Mouse (Mus musculus): Measurements from ENCODE around the gene Calm2. TPM values are rescaled to one million over a fixed set of nuclear protein-coding genes. Genes with fewer than 3 reads are reported as not detected.

The Calm2 gene
- polyA plus RNA-seq, 1 experiment from 2014 or later, result 1,064 TPM

DNA sequence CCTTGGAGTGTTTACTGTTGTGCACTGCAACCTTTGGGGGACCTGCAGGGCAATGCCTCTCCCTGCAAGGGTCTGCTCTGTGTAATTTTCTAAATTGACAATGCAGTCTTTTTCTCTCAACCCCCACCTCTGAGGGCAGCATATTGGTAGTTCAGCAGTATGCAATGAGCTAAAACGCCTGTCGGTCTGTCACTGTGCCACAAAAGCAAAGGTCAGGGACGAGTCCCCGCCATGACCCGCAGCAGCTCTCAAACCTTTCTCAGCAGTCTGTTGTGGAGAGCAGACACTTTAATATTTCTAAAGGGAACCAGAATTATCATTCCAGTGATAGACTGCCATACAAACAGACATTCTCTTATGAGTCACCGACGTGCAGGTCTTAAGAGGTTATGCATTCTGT is 11.2 kb upstream of the Calm2 start:
- WGBS, result 59% methylated on average over 7 of the region's 7 CpGs
- 0 out of 2 replicates have a peak, but pooled peaks cover 11% of the 10 kb centered on the region for H3K27me3 ChIP-seq
- H3K4me3 ChIP-seq, result no peak overlapping the region

DNA sequence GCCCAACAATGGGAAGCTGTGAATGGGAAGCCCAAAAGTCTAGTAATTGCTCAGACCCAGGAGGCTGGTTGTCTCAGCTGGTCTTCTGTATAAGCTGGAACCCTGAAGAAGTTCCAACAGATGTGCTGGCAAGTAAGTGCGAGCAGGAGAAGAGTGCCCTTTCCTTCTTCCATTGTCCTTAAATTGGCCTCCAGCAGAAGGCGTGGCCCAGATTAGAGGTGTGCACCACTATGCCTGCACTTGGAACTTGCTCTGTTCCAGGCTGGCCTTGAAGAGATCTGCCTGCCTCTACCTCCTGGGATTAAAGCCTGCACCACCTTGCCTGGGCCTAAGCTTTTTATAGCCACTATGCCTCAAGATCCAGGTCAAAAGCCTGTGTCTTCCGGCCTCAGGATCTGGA is 7.4 kb upstream of the Calm2 start:
- H3K36me3 ChIP-seq, result no peaks in the 10 kb centered on the region
- H3K9ac ChIP-seq (replicated peaks), result no peak overlapping the region
- peaks cover 13% of the 10 kb centered on the region for H3K4me1 ChIP-seq
- no peak overlapping the region for H3K4me3 ChIP-seq
- WGBS, result 96% methylated on average over 3 of the region's 3 CpGs
- peaks cover 2% of the 10 kb centered on the region; the same call in 1 of the 2 replicates for H3K27me3 ChIP-seq
- H3K9me3 ChIP-seq, result no peaks in the 10 kb centered on the region
- no peak overlapping the region for H3K27ac ChIP-seq (replicated peaks)
- H3K4me2 ChIP-seq (replicated peaks), result no peak overlapping the region
- ATAC-seq (ENCODE audit: low FRiP score, low read depth), result no peak

More for the DNA sequence above, 11.2 kb upstream of the Calm2 start:
- Histone ChIP-seq H3K27ac (replicated peaks) (0 out of 2 replicates have a peak overlapping the region, but pooled peaks have one; percentile 15), H3K9me3 (no peaks in the 10 kb centered on the region), H3K4me1 (peaks cover 42% of the 10 kb centered on the region), H3K36me3 (no peaks in the 10 kb centered on the region), H3K4me2 (replicated peaks) (no peak overlapping the region), H3K9ac (replicated peaks) (no peak overlapping the region)
- ATAC-seq (ENCODE audit: low FRiP score, low read depth), result no peak

DNA sequence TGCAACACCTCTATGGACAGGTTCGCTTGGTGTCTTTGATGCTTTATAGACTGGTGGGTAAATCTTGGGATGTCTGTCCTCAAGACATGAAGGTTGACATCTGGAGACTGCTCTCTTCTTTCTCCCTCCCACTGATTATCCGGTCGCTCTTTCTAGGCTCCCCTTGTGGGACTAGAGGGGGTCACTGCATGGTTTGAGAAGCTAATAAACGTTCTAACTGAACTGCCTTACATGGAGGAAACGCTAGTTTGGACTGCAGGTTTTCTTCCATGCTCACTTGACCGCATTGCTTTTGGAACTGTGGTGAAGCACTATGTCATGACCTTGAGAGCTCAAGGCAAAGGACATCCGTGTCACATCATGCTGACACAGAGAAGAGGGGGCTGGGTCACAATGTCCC is 6.6 kb upstream of the Calm2 start:
- no peak overlapping the region for H3K4me3 ChIP-seq
- no peak for ATAC-seq (ENCODE audit: low FRiP score, low read depth)
- H3K4me1 ChIP-seq, result peaks cover 7% of the 10 kb centered on the region; the same call in 1 of the 2 replicates
- no peaks in the 10 kb centered on the region for H3K9me3 ChIP-seq
- no peak overlapping the region for H3K4me2 ChIP-seq (replicated peaks)
- H3K9ac ChIP-seq (replicated peaks), result no peak overlapping the region
- no peaks in the 10 kb centered on the region for H3K36me3 ChIP-seq
- H3K27me3 ChIP-seq, result peaks cover 2% of the 10 kb centered on the region; the same call in 1 of the 2 replicates
- 89% methylated on average over 7 of the region's 7 CpGs for WGBS
- H3K27ac ChIP-seq (replicated peaks), result no peak overlapping the region

DNA sequence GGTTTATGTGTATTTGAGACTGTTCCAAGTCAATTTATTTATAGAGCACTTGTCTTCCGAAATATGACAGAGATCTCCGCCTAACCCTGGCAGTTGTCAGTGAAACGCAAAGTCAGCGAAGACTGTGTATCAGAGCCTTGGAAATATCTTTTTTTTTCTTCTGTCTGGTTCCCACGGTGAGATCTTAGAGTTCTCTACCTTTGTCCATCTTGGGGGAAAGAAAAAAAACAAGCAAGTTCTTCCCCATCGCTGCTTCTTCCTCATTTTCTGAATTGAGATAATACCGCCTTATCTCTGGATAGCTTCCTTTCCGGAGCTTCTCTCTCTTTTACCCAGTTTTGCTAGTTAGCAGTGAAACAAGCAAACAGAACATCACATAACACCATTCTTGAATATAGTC is 2.1 kb upstream of the Calm2 start:
- no peaks in the 10 kb centered on the region for H3K36me3 ChIP-seq
- 92% methylated on average over 8 of the region's 8 CpGs for WGBS
- no peak overlapping the region for H3K27ac ChIP-seq (replicated peaks)
- no peak overlapping the region for H3K4me2 ChIP-seq (replicated peaks)
- H3K4me3 ChIP-seq, result no peak overlapping the region
- no peaks in the 10 kb centered on the region for H3K9me3 ChIP-seq
- H3K9ac ChIP-seq (replicated peaks), result no peak overlapping the region
- peaks cover 2% of the 10 kb centered on the region; the same call in 1 of the 2 replicates for H3K27me3 ChIP-seq
- H3K4me1 ChIP-seq, result peaks cover 19% of the 10 kb centered on the region
- ATAC-seq (ENCODE audit: low FRiP score, low read depth), result no peak

DNA sequence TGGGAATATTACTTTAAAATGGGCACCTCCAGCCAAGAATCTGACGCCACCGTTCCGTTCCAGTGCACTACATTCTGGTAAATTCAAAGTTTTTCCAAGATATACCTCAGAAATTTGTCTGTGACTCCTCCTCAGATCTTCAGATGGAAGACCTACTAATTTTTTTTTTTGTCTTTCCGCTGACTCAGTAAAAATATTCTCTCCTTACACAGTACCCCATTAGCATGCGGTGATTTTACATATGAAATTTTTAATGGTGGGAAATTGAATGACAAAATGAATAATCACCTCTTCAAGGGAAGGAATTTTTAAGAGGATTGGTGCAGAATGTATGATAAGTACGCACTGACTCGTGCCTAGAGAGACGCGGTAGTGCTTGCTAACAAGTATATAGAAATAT is 1.6 kb upstream of the Calm2 start:
- no peak overlapping the region for H3K27ac ChIP-seq (replicated peaks)
- no peak overlapping the region for H3K4me2 ChIP-seq (replicated peaks)
- H3K9me3 ChIP-seq, result no peaks in the 10 kb centered on the region
- H3K36me3 ChIP-seq, result no peaks in the 10 kb centered on the region
- H3K4me1 ChIP-seq, result peaks cover 24% of the 10 kb centered on the region
- peaks cover 2% of the 10 kb centered on the region; the same call in 1 of the 2 replicates for H3K27me3 ChIP-seq
- no peak overlapping the region for H3K9ac ChIP-seq (replicated peaks)
- 95% methylated on average over 9 of the region's 9 CpGs for WGBS
- ATAC-seq (ENCODE audit: low FRiP score, low read depth), result no peak
- H3K4me3 ChIP-seq, result no peak overlapping the region

DNA sequence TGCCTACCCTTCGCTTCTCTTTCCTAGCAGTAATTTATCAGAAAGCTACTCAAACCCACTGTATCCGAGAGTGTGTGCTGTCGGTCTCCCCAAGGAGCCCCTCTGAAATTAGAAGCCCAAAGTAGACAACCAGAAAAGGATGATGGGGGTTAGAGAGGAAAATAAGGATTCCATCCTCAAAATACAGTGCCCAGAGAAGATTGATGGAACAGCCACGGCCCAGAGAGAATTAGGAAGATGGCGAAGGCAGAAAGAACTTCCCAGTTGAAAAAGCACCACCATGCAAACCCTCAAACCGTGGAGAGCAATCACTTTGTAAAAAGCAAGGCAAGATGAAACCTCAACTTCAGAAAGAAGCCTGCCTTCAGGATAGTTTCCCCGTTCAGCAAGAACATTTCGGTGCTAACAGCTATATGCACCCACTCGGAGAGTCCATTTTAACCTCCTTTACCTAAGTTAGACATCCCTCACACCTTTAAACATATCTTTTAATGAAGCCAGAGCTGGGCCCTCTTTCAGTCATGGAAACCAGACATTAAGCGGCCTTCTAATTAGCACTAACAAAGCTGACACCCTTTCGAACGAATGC is 971 bp upstream of the Calm2 start:
- Histone ChIP-seq H3K4me2 (replicated peaks) (peak overlapping the region; percentile 85), H3K36me3 (no peaks in the 10 kb centered on the region), H3K27ac (replicated peaks) (peak overlapping the region; percentile 99), H3K4me3 (peak overlapping the region; percentile 95), H3K9me3 (no peaks in the 10 kb centered on the region), H3K27me3 (peaks cover 2% of the 10 kb centered on the region; the same call in 1 of the 2 replicates), H3K9ac (replicated peaks) (peak overlapping the region; percentile 99), H3K4me1 (peaks cover 29% of the 10 kb centered on the region)
- ATAC-seq (ENCODE audit: low FRiP score, low read depth), result no peak
- WGBS, result 40% methylated on average over 12 of the region's 12 CpGs

DNA sequence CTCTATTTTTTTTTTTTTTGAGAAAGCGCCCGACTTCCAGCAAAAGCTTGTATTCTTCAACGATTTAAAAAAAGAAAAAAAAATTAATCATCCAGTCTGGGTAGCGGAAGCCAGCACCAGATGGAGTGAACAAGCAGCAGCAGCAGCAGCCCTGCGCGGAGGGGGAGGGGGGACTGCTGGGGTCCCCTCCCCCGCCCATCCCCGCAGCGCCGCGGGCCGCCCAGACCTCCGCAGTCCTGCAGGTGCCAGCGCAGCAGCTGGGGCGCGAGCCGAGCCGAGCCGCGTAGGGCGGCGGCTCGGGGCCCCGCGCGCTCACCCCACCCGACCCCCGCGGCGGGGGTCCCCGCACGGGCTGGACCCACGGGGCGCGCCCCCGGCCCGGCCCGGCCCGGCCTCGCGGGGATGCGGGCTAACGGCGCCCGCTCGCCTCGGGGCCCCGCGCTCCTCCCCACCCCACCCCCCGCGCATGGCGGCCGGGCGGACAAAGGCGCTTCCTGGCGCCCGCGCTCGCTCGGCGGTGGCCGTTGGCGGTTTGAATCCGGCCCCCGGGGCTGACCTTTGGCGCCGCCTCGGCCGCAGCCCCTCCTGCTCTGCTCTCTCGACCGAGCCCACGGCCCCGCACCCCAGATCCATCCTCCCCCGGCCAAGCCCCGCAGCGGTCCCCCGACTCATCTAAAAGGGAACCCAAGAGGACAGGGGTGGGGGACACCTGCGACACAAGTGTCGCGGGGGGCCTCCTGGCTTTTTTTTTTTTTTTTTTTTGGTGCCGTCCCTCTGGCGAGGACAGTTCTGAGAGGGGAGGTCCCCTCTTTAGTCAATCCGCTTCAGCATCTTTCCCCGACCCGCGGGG is 593 bp downstream of the Calm2 start:
- H3K4me2 ChIP-seq (replicated peaks), result peak overlapping the region; percentile 85
- peak overlapping the region; percentile 99 for H3K27ac ChIP-seq (replicated peaks)
- H3K9me3 ChIP-seq, result no peaks in the 10 kb centered on the region
- H3K4me1 ChIP-seq, result peaks cover 41% of the 10 kb centered on the region
- H3K36me3 ChIP-seq, result peaks cover 5% of the 10 kb centered on the region
- peak; percentile 84 for ATAC-seq (ENCODE audit: low FRiP score, low read depth)
- WGBS, result under 1% methylated on average over 43 of the region's 86 CpGs
- peak overlapping the region; percentile 95 for H3K4me3 ChIP-seq
- H3K27me3 ChIP-seq, result no peaks in the 10 kb centered on the region
- H3K9ac ChIP-seq (replicated peaks), result peak overlapping the region; percentile 99

DNA sequence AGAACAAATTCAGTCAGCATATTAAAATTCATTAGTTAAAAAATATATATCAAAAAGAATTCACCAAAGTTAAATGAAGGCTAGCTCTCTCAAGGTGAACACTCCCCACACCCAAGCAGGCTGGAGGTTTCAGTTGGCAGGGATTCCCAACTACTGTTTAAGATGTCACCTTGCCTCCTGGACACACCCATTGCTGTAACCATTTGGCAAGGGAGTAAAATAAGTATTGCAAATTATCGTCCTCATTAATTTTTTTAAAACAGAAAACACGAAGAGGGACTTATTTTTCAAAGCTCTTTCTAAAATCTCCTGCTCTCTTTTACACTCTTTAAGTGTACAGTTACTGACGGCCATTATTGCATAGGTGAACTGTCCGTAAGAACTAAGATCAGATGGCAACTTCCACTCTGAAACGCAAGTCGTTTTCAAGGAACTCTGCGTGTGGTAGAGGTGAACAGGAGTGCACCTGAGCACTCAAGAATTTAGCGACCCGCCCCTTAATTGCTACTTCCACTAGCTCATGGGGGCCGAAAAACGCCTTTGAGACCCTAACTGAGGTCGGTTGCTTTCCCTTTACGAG is 1.3 kb downstream of the Calm2 start:
- no peaks in the 10 kb centered on the region for H3K27me3 ChIP-seq
- WGBS, result under 1% methylated on average over 13 of the region's 13 CpGs
- H3K9ac ChIP-seq (replicated peaks), result peak overlapping the region; percentile 99
- no peaks in the 10 kb centered on the region for H3K9me3 ChIP-seq
- H3K27ac ChIP-seq (replicated peaks), result peak overlapping the region; percentile 99
- peaks cover 42% of the 10 kb centered on the region for H3K4me1 ChIP-seq
- no peak for ATAC-seq (ENCODE audit: low FRiP score, low read depth)
- H3K4me2 ChIP-seq (replicated peaks), result peak overlapping the region; percentile 85
- H3K4me3 ChIP-seq, result peak overlapping the region; percentile 95
- H3K36me3 ChIP-seq, result peaks cover 7% of the 10 kb centered on the region

DNA sequence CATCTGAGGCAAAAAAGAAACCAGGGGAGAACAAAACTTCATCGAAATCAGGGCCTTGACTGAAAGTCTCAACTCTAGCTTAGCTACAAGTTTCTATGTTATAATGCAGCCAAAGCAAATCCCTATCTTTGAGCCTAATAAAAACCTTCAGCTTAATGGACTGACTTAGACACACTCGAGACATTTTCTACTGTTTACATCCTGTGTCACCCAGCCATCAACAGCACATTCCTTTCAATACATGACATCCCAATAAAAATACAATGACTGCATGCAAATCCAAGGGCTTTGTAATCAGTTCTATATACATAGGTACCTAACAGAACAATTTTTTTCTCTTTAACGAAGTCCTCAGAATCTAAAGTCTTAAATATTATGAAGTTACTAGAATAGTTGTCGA is 2.0 kb downstream of the Calm2 start:
- no peak for ATAC-seq (ENCODE audit: low FRiP score, low read depth)
- H3K27me3 ChIP-seq, result no peaks in the 10 kb centered on the region
- H3K4me3 ChIP-seq, result peak overlapping the region; percentile 38
- no peaks in the 10 kb centered on the region for H3K9me3 ChIP-seq
- H3K27ac ChIP-seq (replicated peaks), result no peak overlapping the region
- H3K36me3 ChIP-seq, result peaks cover 11% of the 10 kb centered on the region
- WGBS, result 53% methylated on average over 4 of the region's 4 CpGs
- peak overlapping the region; percentile 85 for H3K4me2 ChIP-seq (replicated peaks)
- peak overlapping the region; percentile 31 for H3K9ac ChIP-seq (replicated peaks)
- H3K4me1 ChIP-seq, result peaks cover 45% of the 10 kb centered on the region

DNA sequence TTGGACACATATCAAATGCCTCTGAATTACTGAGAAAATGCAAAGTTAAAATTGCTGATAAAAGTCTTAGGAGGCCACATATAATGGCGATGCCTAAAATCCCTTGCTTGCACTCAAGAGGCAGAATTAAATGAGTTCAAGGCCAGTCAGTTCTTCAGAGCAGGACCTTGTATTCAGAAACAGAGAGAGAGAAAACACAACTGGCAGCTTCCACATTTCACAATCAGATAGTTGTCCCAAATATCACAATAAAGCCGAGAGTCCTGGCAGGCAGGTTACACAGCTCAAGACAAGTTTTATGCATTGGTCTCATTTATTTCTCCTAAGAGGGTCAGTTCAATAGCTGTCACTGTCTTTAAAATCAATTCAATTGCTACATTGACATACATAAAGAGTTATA is 5.2 kb downstream of the Calm2 start:
- Histone ChIP-seq H3K4me3 (no peak overlapping the region), H3K4me2 (replicated peaks) (no peak overlapping the region), H3K27ac (replicated peaks) (no peak overlapping the region), H3K4me1 (peaks cover 41% of the 10 kb centered on the region), H3K9me3 (no peaks in the 10 kb centered on the region), H3K9ac (replicated peaks) (no peak overlapping the region), H3K36me3 (peaks cover 11% of the 10 kb centered on the region), H3K27me3 (no peaks in the 10 kb centered on the region)
- WGBS, result 87% methylated on average over 2 of the region's 2 CpGs
- ATAC-seq (ENCODE audit: low FRiP score, low read depth), result no peak

DNA sequence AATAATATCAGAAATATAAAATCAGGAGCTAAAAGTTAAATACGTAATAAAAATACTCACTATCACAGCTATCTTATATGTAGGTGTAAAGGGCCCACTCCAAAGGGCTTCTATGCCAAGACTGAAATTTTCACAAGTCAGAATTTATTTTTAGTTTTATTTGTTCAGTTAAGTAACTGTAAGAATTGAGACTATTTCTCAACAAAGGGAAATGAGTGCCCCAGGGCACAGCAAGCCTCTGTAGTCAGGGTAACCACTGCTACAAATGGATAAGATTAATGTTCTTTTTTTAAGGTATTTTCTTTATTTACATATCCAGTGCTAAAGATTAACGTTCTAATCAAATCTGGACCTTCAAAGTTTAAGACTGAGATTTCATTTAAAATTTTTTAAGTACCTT is 7.3 kb downstream of the Calm2 start:
- H3K4me2 ChIP-seq (replicated peaks), result no peak overlapping the region
- H3K27me3 ChIP-seq, result no peaks in the 10 kb centered on the region
- ATAC-seq (ENCODE audit: low FRiP score, low read depth), result no peak
- 89% methylated on average over 2 of the region's 2 CpGs for WGBS
- no peaks in the 10 kb centered on the region for H3K9me3 ChIP-seq
- peaks cover 25% of the 10 kb centered on the region for H3K36me3 ChIP-seq
- H3K9ac ChIP-seq (replicated peaks), result no peak overlapping the region
- H3K4me3 ChIP-seq, result no peak overlapping the region
- no peak overlapping the region for H3K27ac ChIP-seq (replicated peaks)
- H3K4me1 ChIP-seq, result peaks cover 37% of the 10 kb centered on the region

DNA sequence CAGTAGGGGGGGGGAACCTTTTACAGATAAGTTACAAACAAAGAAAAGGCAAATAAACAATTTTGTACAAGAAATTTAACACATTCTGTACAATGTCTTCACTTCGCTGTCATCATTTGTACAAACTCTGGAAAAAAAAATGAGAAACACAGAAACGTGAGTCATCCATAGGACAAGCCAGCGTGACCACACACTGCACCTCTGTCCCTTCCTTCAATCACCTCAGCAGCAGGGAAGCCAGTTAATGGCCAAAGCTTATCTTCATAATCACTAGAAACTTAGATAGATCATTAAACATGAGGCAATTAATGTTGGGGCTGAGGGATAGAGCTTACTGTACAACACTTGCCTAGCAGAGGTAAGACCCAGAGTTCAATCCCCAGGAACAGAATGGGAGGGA is 12.8 kb downstream of the Calm2 start:
- Histone ChIP-seq H3K9ac (replicated peaks) (no peak overlapping the region), H3K36me3 (peaks cover 61% of the 10 kb centered on the region)
- ATAC-seq (ENCODE audit: low FRiP score, low read depth), result no peak

More for the DNA sequence above, 12.8 kb downstream of the Calm2 start:
- H3K27me3 ChIP-seq, result no peaks in the 10 kb centered on the region
- 93% methylated on average over 3 of the region's 3 CpGs for WGBS
- no peak overlapping the region for H3K4me3 ChIP-seq
- no peak overlapping the region for H3K27ac ChIP-seq (replicated peaks)
- H3K9me3 ChIP-seq, result no peaks in the 10 kb centered on the region
- H3K4me2 ChIP-seq (replicated peaks), result no peak overlapping the region
- H3K4me1 ChIP-seq, result 0 out of 2 replicates have a peak, but pooled peaks cover 5% of the 10 kb centered on the region

Data from midbrain, embryonic 12.5 days (tissue).